Mouse (Mus musculus) lung, postnatal 4 days (tissue): ENCODE measurements around the gene Catsperd.
"Not testable (repeated sequence)": the region's sequence is repeated elsewhere in the genome, so short reads cannot be mapped to it uniquely, and the experiment has no call there.

Source experiments
- DNase-seq, 2 experiments: peaks; one replicate each; pipeline ENCODE4 v3.0.0; 2021

The Catsperd gene

GRCm38 (mm10) chr17:56627530-56628277 lies at the start of gene Catsperd:
Gene Catsperd, plus strand, starts transcription at chr17:56628143.
- DNase-seq: peak in 1 of 2 experiments; percentile 53

GRCm38 (mm10) chr17:56583071-56583470 lies 44.9 kb upstream of the Catsperd start:
- no peak for DNase-seq

GRCm38 (mm10) chr17:56583611-56584256 lies 44.2 kb upstream of the Catsperd start:
- DNase-seq: peak; percentile 61 to 62

GRCm38 (mm10) chr17:56584257-56585130 lies 43.4 kb upstream of the Catsperd start, which contains the start of the genes Safb2 and Safb:
Gene Safb2, minus strand, starts transcription at chr17:56584585.
Gene Safb, plus strand, starts transcription at chr17:56584825.
- peak; percentile 100 for DNase-seq

GRCm38 (mm10) chr17:56585171-56585821 lies 42.6 kb upstream of the Catsperd start:
- peak in 1 of 2 experiments; percentile 71 for DNase-seq

- DNase-seq: no peak
These were observed 40.2 kb upstream of the Catsperd start for GRCm38 (mm10) chr17:56587773-56588172.

- no peak for DNase-seq
These were observed 39.0 kb upstream of the Catsperd start for GRCm38 (mm10) chr17:56588921-56589320.

- no peak for DNase-seq
These were observed 35.4 kb upstream of the Catsperd start for GRCm38 (mm10) chr17:56592553-56592952.

- peak; percentile 22 to 77 for DNase-seq
These were observed 34.2 kb upstream of the Catsperd start for GRCm38 (mm10) chr17:56593527-56594271.

- DNase-seq: peak in 1 of 2 experiments; percentile 18
These were observed 24.5 kb upstream of the Catsperd start for GRCm38 (mm10) chr17:56603186-56604069.

GRCm38 (mm10) chr17:56604070-56604380 lies 23.9 kb upstream of the Catsperd start:
- peak in 1 of 2 experiments; percentile 19 for DNase-seq

- DNase-seq: no peak
These were observed 23.5 kb upstream of the Catsperd start for GRCm38 (mm10) chr17:56604422-56604821.

- no peak for DNase-seq
These were observed 22.5 kb upstream of the Catsperd start for GRCm38 (mm10) chr17:56605431-56605830.

GRCm38 (mm10) chr17:56607521-56608062 lies 20.4 kb upstream of the Catsperd start:
- no peak for DNase-seq

GRCm38 (mm10) chr17:56608699-56609098 lies 19.2 kb upstream of the Catsperd start:
- DNase-seq: no peak

GRCm38 (mm10) chr17:56609452-56610171 lies 18.3 kb upstream of the Catsperd start, which contains the start of gene 2410015M20Rik:
Gene 2410015M20Rik, minus strand, starts transcription at chr17:56609771.
- peak; percentile 95 to 96 for DNase-seq

GRCm38 (mm10) chr17:56611323-56611722 lies 16.6 kb upstream of the Catsperd start:
- no peak for DNase-seq

- DNase-seq: peak; percentile 66 to 74
These were observed 15.9 kb upstream of the Catsperd start for GRCm38 (mm10) chr17:56611861-56612564.

- not testable (repeated sequence) for DNase-seq
These were observed 15.4 kb upstream of the Catsperd start for GRCm38 (mm10) chr17:56612565-56612939.
